Mouse (Mus musculus): ENCODE results near the gene Zfp113. TPM values are rescaled to one million over a fixed set of nuclear protein-coding genes. Genes with fewer than 3 reads are reported as not detected.

Gene Zfp113
- polyA plus RNA-seq, 1 experiment from 2014 or later: 5.7 TPM

MicroRNA genes within 50 kb of the gene (microRNA counts, 519-probe panel; counts per million panel counts)
- 5,348 counts per million, percentile 87 among the panel's probes with 10 or more counts for microRNA mmu-miR-106b
- microRNA mmu-miR-25: 8,149 counts per million, percentile 99 among the panel's probes with 10 or more counts
- 6,088 counts per million, percentile 92 among the panel's probes with 10 or more counts for microRNA mmu-miR-93

Small RNA genes within 50 kb of the gene (microRNA-seq; reads per million reads assigned to microRNA genes)
- 13,254 reads per million, percentile 95 among the genes with 10 or more reads in this experiment for gene Mir106b
- 1,463 reads per million, percentile 78 among the genes with 10 or more reads in this experiment for gene Mir25
- 23,269 reads per million, percentile 97 among the genes with 10 or more reads in this experiment for gene Mir93

Other genes with a start within 250 kb of the Zfp113 start
- gene Cyp3a13, start 234.1 kb downstream of the Zfp113 start, polyA plus RNA-seq (2016; fragmentation: Nextera tagmentation; extraction: Ambion mirVana): 1.0 and 1.3 TPM in 2 replicates
- gene Gjc3, start 192.6 kb downstream of the Zfp113 start, polyA plus RNA-seq (2016; fragmentation: Nextera tagmentation; extraction: Ambion mirVana): not detected in 2 replicates
- not detected in 2 replicates for gene Azgp1, start 174.2 kb downstream of the Zfp113 start, polyA plus RNA-seq (2016; fragmentation: Nextera tagmentation; extraction: Ambion mirVana)
- gene Smok3a, start 134.5 kb downstream of the Zfp113 start, polyA plus RNA-seq (2016; fragmentation: Nextera tagmentation; extraction: Ambion mirVana): not detected in 2 replicates
- not detected in 2 replicates for gene Smok3b, start 134.3 kb downstream of the Zfp113 start, polyA plus RNA-seq (2016; fragmentation: Nextera tagmentation; extraction: Ambion mirVana)
- not detected in 2 replicates for gene Smok3c, start 102.5 kb downstream of the Zfp113 start, polyA plus RNA-seq (2016; fragmentation: Nextera tagmentation; extraction: Ambion mirVana)
- gene Zkscan1, start 70.7 kb downstream of the Zfp113 start, polyA plus RNA-seq (2016; fragmentation: Nextera tagmentation; extraction: Ambion mirVana): 7.3 and 8.2 TPM in 2 replicates
- 19.0 and 19.6 TPM in 2 replicates for gene Zscan21, start 38.8 kb downstream of the Zfp113 start, polyA plus RNA-seq (2016; fragmentation: Nextera tagmentation; extraction: Ambion mirVana)
- 181 and 191 TPM in 2 replicates for gene Cops6, start 5.3 kb upstream of the Zfp113 start, polyA plus RNA-seq (2016; fragmentation: Nextera tagmentation; extraction: Ambion mirVana)
- gene Ap4m1, start 16.3 kb upstream of the Zfp113 start, polyA plus RNA-seq (2016; fragmentation: Nextera tagmentation; extraction: Ambion mirVana): 7.9 and 8.3 TPM in 2 replicates
- gene Mcm7, start 16.7 kb upstream of the Zfp113 start, polyA plus RNA-seq (2016; fragmentation: Nextera tagmentation; extraction: Ambion mirVana): 268 and 271 TPM in 2 replicates
- gene Taf6, start 31.7 kb upstream of the Zfp113 start, polyA plus RNA-seq (2016; fragmentation: Nextera tagmentation; extraction: Ambion mirVana): 58.0 and 58.2 TPM in 2 replicates
- 20.3 and 21.3 TPM in 2 replicates for gene Cnpy4, start 31.7 kb upstream of the Zfp113 start, polyA plus RNA-seq (2016; fragmentation: Nextera tagmentation; extraction: Ambion mirVana)
- gene Mblac1, start 38.6 kb upstream of the Zfp113 start, polyA plus RNA-seq (2016; fragmentation: Nextera tagmentation; extraction: Ambion mirVana): 4.3 TPM in 2 replicates
- gene Nxpe5, start 70.2 kb upstream of the Zfp113 start, polyA plus RNA-seq (2016; fragmentation: Nextera tagmentation; extraction: Ambion mirVana): not detected in 2 replicates
- 31.3 and 31.8 TPM in 2 replicates for gene Lamtor4, start 99.7 kb upstream of the Zfp113 start, polyA plus RNA-seq (2016; fragmentation: Nextera tagmentation; extraction: Ambion mirVana)
- gene BC037034, start 108.3 kb upstream of the Zfp113 start, polyA plus RNA-seq (2016; fragmentation: Nextera tagmentation; extraction: Ambion mirVana): 8.7 and 8.9 TPM in 2 replicates
- gene Gal3st4, start 117.1 kb upstream of the Zfp113 start, polyA plus RNA-seq (2016; fragmentation: Nextera tagmentation; extraction: Ambion mirVana): 0.18 and 0.32 TPM in 2 replicates
- gene Gm43720, start 124.2 kb upstream of the Zfp113 start, polyA plus RNA-seq (2016; fragmentation: Nextera tagmentation; extraction: Ambion mirVana): 0.04 TPM in 1 of 2 replicates, not detected in the other
- gene Gpc2, start 124.3 kb upstream of the Zfp113 start, polyA plus RNA-seq (2016; fragmentation: Nextera tagmentation; extraction: Ambion mirVana): 2.4 and 2.5 TPM in 2 replicates
- gene Stag3, start 124.5 kb upstream of the Zfp113 start, polyA plus RNA-seq (2016; fragmentation: Nextera tagmentation; extraction: Ambion mirVana): 3.1 and 3.9 TPM in 2 replicates
- 0.23 and 0.41 TPM in 2 replicates for gene Pvrig, start 186.2 kb upstream of the Zfp113 start, polyA plus RNA-seq (2016; fragmentation: Nextera tagmentation; extraction: Ambion mirVana)

All from liver, embryonic 12.5 days (tissue).